Mouse (Mus musculus) liver, adult 2 months (tissue): ENCODE measurements around the gene Stxbp4.

Experiments
- CTCF ChIP-seq: fragments of 200-500 bp; IDR thresholded peaks from 2 replicates; pipeline ENCODE4 v1.5.1; 2011; ENCODE audit warnings: low read depth, low read length, control low read depth
- POLR2A ChIP-seq: fragments of 200-500 bp; IDR thresholded peaks from 2 replicates; pipeline ENCODE4 v1.6.1; 2011; ENCODE audit warnings: low read length, control low read depth; ENCODE audit not compliant: insufficient read depth; ENCODE audit errors: extremely low read depth

DNA sequence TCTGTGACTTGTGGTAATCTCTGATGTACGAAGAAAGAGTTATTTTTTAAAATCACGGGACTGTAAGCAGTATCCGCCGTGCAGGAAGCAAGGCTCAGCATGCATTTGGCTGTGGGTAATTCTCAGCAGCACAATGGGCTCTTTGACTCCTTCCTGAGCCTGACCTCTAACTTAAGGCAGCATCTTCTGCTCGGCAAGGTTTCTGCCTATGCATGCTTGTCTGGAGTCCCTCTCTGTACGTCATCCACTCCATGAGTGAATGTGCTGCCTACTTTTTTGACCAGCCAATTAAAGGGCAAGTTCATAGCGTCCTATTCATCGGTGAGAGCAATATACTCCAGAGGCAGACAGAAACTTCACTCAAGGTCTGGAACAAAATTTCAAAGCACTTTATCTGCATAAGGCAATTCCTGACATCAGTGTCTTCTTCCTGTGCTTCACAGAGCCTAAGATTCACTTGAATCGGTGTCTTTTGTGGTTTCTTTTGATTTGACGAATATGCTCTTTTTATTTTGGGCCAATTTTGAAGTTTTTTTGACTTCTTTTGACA, 173.8 kb downstream of the Stxbp4 start:
- TF ChIP-seq CTCF (no peak), POLR2A (no peak)
